Mouse (Mus musculus) hindbrain, embryonic 11.5 days (tissue): Measurements from ENCODE around the gene Jak2. TPM values are rescaled to one million over a fixed set of nuclear protein-coding genes. Genes with fewer than 3 reads are reported as not detected.

Experiments
- ATAC-seq: fragments of 200-750 bp; cut with Nextera tagmentation; 2 replicates; pipeline ENCODE4 v1.8.0; 2017; ENCODE audit warnings: mild to moderate bottlenecking, moderate TSS enrichment, moderate library complexity; ENCODE audit not compliant: low FRiP score
- DNase-seq: peaks from one replicate; pipeline ENCODE4 v3.0.0-alpha.2; 2015; ENCODE audit warnings: low spot score
- H3K27ac ChIP-seq: fragments of 300-500 bp; sonication (generic); 2 replicates; pipeline ENCODE4 v1.5.1; 2014; ENCODE audit warnings: mild to moderate bottlenecking, low read depth, low read length
- H3K27me3 ChIP-seq: fragments of 300-500 bp; sonication (generic); 2 replicates; pipeline ENCODE4 v1.6.1; 2014; ENCODE audit warnings: mild to moderate bottlenecking, low read length, moderate library complexity, mixed read lengths; ENCODE audit not compliant: control insufficient read depth, insufficient read depth
- H3K36me3 ChIP-seq: fragments of 300-500 bp; sonication (generic); 2 replicates; pipeline ENCODE4 v1.6.1; 2014; ENCODE audit warnings: mild to moderate bottlenecking, low read length, moderate library complexity, mixed read lengths; ENCODE audit not compliant: control insufficient read depth, insufficient read depth
- H3K4me1 ChIP-seq: fragments of 300-500 bp; sonication (generic); replicated peaks from 2 replicates; pipeline ENCODE4 v1.6.1; 2014; ENCODE audit warnings: low read length, mixed read lengths; ENCODE audit not compliant: control insufficient read depth, insufficient read depth
- H3K4me2 ChIP-seq: fragments of 300-500 bp; sonication (generic); replicated peaks from 2 replicates; pipeline ENCODE4 v1.6.1; 2014; ENCODE audit warnings: mild to moderate bottlenecking, low read depth, low read length
- H3K4me3 ChIP-seq: fragments of 300-500 bp; sonication (generic); 2 replicates; pipeline ENCODE4 v1.5.1; 2014; ENCODE audit warnings: low read depth, low read length
- H3K9ac ChIP-seq: fragments of 300-500 bp; sonication (generic); 2 replicates; pipeline ENCODE4 v1.6.1; 2014; ENCODE audit warnings: low read depth, low read length
- H3K9me3 ChIP-seq: fragments of 300-500 bp; sonication (generic); 2 replicates; pipeline ENCODE4 v1.6.1; 2016; ENCODE audit warnings: low read length; ENCODE audit not compliant: control insufficient read depth
- WGBS: fragments of 180-500 bp; shearing (Covaris S2); extraction: QIAGEN DNeasy Blood & Tissue Kit; methylation state at CpG from one replicate; pipeline ENCODE4 v1.1.7; 2014; 5-methylcytosine and 5-hydroxymethylcytosine counted together
- polyA plus RNA-seq: library from polyadenylated mRNA; unstranded; fragments of >200 nt; fragmentation: Nextera tagmentation; extraction: Ambion mirVana; gene quantifications from 2 replicates; pipeline ENCODE4 v1.2.1, GENCODE M21; 2014

The Jak2 gene
- polyA plus RNA-seq, 1 experiment from 2014 or later = 12.4 TPM

DNA sequence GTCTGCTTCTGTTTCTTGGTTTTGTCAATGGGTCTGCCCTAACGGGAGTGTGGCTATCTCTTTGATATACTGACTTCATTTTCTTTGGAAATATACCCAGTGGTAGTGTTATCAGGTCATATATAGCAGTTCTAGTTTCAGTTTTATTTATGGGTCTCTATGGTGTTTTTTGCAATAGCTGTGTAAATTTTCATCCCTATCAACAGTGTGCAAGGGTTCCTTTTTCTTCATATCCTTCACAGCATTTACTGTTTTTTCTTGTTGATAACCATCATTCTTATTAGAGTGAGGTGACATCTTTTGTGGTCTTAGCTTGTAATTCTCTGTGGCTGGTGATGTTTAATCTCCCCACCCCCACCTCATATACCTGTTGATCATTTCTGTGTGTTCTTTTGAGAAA, 24.6 kb upstream of the Jak2 start:
- Histone ChIP-seq H3K9ac (no peak overlapping the region), H3K9me3 (no peaks in the 10 kb centered on the region), H3K4me3 (no peak overlapping the region), H3K4me1 (no peaks in the 10 kb centered on the region), H3K4me2 (no peak overlapping the region), H3K27me3 (no peaks in the 10 kb centered on the region), H3K27ac (no peak overlapping the region), H3K36me3 (no peaks in the 10 kb centered on the region)
- ATAC-seq = no peak
- no peak for DNase-seq
- WGBS = 75% methylated on average over 1 of the region's 1 CpGs

DNA sequence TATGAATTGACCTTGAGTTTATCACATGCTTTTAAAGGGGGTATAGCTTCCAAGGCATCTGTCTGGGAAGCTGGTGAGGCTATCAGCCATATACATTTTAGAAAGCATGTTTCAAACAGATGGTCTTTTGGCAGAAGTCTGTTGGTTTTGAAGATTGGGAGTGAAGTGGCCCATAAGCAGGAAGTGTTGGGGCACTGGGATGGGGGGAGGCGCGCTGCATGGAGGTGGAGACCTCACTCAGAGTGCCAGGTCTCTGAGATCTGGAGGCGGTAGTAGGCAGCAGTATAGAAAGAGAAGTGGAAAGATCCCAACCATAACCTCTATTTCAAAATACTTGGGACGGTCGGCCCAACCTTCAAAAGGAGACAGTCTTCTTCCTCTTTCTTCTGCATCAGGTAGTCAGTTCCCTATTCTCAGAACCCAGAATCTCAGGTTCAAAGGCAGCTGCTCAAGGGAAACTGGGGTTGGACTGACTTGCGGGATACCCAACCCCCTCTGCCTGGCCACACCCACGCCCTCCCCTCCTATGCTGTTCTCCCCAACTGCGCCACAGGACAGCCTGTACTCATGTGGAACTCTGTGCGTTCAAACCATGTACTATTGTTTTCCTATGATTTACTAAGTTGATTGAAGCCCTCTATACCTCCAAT, 23.6 kb upstream of the Jak2 start:
- H3K4me2 ChIP-seq = no peak overlapping the region
- H3K36me3 ChIP-seq = no peaks in the 10 kb centered on the region
- WGBS = 64% methylated on average over 9 of the region's 9 CpGs
- H3K4me3 ChIP-seq = no peak overlapping the region
- ATAC-seq (no peak), DNase-seq (no peak)
- H3K9ac ChIP-seq = no peak overlapping the region
- H3K27ac ChIP-seq = no peak overlapping the region
- no peaks in the 10 kb centered on the region for H3K9me3 ChIP-seq
- H3K27me3 ChIP-seq = no peaks in the 10 kb centered on the region
- H3K4me1 ChIP-seq = no peaks in the 10 kb centered on the region

DNA sequence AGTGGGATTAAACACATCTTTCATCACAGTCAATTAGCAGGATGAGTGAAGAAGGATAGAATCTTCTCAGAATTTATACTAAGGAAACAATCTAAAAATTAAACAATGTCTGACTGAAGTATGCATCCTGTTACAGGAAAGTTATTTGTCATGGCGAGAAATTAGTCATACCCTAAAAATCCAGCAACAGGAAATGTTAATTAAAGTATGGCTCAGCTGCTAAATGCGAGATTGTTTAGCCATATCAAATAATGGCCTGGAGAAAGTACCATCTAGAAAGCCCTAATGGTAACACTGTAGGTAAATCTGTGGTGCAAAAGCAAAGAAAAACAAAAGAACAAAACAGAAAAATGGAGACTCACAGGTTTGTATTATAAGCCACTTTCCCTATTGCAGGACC, 22.6 kb upstream of the Jak2 start:
- ATAC-seq = no peak

DNA sequence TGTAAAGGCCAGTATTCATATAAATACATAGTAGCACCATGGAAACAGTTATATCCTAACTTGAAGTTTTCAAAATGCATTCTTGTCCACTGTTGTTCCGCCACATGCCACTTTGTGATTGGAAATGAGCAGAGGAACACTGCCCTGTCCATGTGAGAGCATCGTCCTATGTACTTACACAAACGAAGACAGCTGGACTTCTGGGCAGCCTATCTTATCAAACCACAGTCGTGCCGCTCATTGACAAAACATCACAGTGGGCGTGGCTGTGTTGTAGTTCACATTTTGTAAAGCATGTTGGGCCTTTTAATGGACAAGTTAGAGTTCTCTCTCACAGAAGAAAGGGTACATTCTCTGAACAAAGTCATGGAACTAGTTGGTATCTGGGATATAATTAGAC, 18.9 kb upstream of the Jak2 start:
- no peak for ATAC-seq
- no peak overlapping the region for H3K4me3 ChIP-seq
- H3K27me3 ChIP-seq = no peaks in the 10 kb centered on the region
- H3K36me3 ChIP-seq = no peaks in the 10 kb centered on the region
- no peak overlapping the region for H3K27ac ChIP-seq
- no peaks in the 10 kb centered on the region for H3K9me3 ChIP-seq
- no peak for DNase-seq
- H3K9ac ChIP-seq = no peak overlapping the region
- 78% methylated on average over 6 of the region's 6 CpGs for WGBS
- no peak overlapping the region for H3K4me2 ChIP-seq
- H3K4me1 ChIP-seq = no peaks in the 10 kb centered on the region

More for the DNA sequence above, 22.6 kb upstream of the Jak2 start:
- H3K4me2 ChIP-seq = no peak overlapping the region
- H3K9me3 ChIP-seq = no peaks in the 10 kb centered on the region
- H3K27ac ChIP-seq = no peak overlapping the region
- no peak for DNase-seq
- 82% methylated on average over 2 of the region's 2 CpGs for WGBS
- no peaks in the 10 kb centered on the region for H3K36me3 ChIP-seq
- H3K4me3 ChIP-seq = no peak overlapping the region
- H3K9ac ChIP-seq = no peak overlapping the region
- no peaks in the 10 kb centered on the region for H3K4me1 ChIP-seq
- no peaks in the 10 kb centered on the region for H3K27me3 ChIP-seq

DNA sequence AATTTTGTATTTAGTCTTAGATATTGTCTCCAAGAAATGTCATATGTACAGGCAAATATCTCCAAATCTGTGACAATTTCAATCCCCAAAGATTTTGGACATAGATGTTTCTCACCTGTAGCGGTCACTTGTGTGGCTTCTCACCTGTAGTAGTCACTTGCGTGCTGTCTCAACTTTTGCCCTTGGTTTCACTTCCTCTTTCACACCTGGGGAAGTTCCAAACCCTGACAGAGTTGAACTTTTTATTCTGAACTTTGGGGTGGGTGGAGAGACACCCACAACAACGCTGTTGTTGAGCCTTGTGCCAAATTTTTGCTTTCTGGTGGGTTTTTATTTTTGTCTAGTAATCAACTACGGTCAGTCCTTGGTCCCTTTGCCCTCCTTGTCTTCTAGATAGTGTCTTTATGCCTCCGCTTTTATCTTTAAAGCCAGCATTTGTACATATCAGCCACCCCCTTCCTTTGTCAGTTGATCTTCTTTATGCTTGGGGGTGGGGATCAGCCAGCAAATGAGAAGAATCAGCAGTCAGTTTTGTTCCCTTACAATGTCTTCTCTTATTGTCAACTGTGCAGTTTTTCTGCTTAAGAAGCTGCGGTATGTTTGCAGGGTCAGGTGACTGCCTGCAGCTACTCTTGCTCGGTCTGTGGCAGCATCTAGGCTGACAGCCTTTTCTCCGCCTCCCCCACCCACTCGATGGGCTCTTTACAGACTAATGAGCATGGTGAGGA, 14.8 kb upstream of the Jak2 start:
- Histone ChIP-seq H3K27ac (no peak overlapping the region), H3K4me3 (no peak overlapping the region), H3K36me3 (no peaks in the 10 kb centered on the region), H3K9ac (no peak overlapping the region), H3K4me1 (no peaks in the 10 kb centered on the region), H3K4me2 (no peak overlapping the region), H3K27me3 (no peaks in the 10 kb centered on the region), H3K9me3 (no peaks in the 10 kb centered on the region)
- ATAC-seq (no peak), DNase-seq (no peak)
- 56% methylated on average over 9 of the region's 9 CpGs for WGBS

DNA sequence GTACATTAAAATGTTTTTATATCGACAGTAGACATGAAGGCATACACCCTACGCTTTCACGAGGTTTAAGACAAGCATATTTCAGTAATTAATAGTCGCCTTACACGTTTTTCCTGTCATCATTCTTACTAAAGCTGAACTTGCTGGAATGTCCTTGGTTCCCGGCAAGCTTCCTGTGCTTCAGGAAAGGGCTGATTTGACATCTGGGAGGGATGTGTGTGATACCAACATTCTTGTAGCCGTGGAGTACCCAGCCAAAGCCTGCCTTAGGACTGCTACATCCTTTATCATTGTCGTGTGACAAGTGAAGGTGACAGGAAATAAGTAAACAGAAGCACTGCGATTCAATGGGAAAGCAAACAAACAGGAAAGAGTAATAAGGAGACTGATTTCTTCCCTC, 13.5 kb upstream of the Jak2 start:
- Histone ChIP-seq H3K9ac (no peak overlapping the region), H3K4me3 (no peak overlapping the region), H3K27ac (no peak overlapping the region), H3K27me3 (no peaks in the 10 kb centered on the region), H3K9me3 (no peaks in the 10 kb centered on the region), H3K4me1 (no peaks in the 10 kb centered on the region), H3K36me3 (no peaks in the 10 kb centered on the region), H3K4me2 (no peak overlapping the region)
- no peak for ATAC-seq
- no peak for DNase-seq
- 63% methylated on average over 9 of the region's 9 CpGs for WGBS

DNA sequence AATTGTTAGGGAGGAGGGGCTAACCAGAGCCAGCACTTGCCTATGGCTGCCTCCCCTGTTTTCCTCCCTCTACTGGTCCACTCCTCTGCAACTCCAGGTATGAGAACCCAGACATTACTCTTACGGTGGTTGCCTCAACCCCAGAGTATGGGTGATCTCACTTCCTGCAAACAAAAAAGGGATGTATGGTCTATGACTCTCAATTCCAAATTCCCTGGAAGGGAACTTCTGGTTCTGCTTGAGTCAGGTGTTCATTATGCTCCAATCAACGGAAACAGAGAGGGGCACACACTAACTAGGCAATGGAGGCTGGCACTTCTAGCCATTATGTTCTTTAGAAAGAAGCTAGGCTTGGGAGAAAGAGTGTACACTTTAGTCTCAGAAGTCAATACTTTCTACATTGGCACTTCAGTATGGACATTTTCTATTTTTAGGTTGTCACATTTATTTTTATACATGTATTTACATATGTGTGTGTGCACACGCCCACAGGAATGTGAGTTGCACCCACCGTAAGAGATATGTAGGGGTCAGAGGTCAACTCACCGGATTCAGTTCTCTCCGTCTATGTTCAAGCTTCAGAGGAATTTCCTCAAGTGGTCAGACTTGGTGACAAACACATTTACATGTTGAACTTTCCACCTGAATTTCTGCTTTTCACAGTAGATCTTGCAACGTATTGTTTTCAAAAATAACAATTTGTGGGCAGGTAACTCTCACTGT, 12.0 kb upstream of the Jak2 start:
- Histone ChIP-seq H3K4me3 (no peak overlapping the region), H3K4me1 (no peaks in the 10 kb centered on the region), H3K9ac (no peak overlapping the region), H3K36me3 (no peaks in the 10 kb centered on the region), H3K27ac (no peak overlapping the region), H3K27me3 (no peaks in the 10 kb centered on the region), H3K4me2 (no peak overlapping the region), H3K9me3 (no peaks in the 10 kb centered on the region)
- 89% methylated on average over 7 of the region's 7 CpGs for WGBS
- no peak for ATAC-seq
- DNase-seq = no peak

DNA sequence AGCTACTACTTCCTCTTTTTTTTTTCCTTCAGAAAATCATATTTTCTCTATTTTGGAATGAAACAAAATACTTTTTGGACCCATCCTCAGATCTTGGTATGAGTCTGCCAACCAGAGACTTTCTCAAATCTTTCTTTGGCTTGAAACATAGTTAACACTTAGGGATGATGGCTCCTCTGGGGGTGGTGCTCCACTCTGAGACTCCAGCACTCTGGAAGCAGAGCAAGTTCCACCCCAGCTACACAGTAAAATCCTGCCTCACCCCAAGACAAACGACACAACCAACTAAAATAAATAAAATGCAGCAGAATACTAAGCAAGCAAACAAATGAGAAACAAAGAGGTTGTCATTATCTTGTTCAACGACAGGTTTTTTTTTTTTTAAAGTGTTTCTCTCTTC, 11.0 kb upstream of the Jak2 start:
- no peak overlapping the region for H3K4me3 ChIP-seq
- H3K9me3 ChIP-seq = no peaks in the 10 kb centered on the region
- DNase-seq (no peak), ATAC-seq (no peak)
- no peak overlapping the region for H3K9ac ChIP-seq
- H3K4me1 ChIP-seq = no peaks in the 10 kb centered on the region
- WGBS = 67% methylated on average over 2 of the region's 2 CpGs
- H3K27me3 ChIP-seq = no peaks in the 10 kb centered on the region
- no peak overlapping the region for H3K27ac ChIP-seq
- H3K36me3 ChIP-seq = no peaks in the 10 kb centered on the region
- no peak overlapping the region for H3K4me2 ChIP-seq

DNA sequence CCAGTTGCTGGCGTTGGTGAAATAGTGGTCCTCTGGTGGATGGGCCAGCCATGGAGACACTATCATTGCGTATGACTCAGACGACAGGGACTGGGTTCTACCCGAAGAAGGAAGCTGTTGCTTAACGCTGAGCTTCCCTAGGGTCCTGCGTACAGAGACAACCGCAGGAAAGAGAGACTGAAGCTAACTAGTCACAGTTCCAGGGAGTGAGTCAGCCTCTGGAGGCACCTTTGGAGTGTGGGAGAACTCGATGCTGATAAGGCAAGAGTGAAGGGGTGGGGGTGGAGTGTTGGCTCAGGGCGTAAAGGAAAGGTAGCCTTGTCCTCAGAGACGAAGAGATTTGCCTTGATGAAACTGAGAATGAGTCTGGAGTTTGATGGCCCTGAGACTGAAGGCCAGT, 10.0 kb upstream of the Jak2 start:
- H3K4me3 ChIP-seq = no peak overlapping the region
- 74% methylated on average over 10 of the region's 10 CpGs for WGBS
- no peaks in the 10 kb centered on the region for H3K36me3 ChIP-seq
- no peak overlapping the region for H3K4me2 ChIP-seq
- no peak for ATAC-seq
- no peaks in the 10 kb centered on the region for H3K4me1 ChIP-seq
- no peaks in the 10 kb centered on the region for H3K27me3 ChIP-seq
- H3K9me3 ChIP-seq = no peaks in the 10 kb centered on the region
- DNase-seq = no peak
- no peak overlapping the region for H3K9ac ChIP-seq
- H3K27ac ChIP-seq = no peak overlapping the region
